Mouse (Mus musculus): ENCODE measurements around the gene Ube2d2b. TPM values are rescaled to one million over a fixed set of nuclear protein-coding genes. Genes with fewer than 3 reads are reported as not detected.
A peak's percentile ranks its signal among the peaks of the same experiment; 100 is the strongest.

The Ube2d2b gene
- total RNA-seq (2021), result not detected

DNA sequence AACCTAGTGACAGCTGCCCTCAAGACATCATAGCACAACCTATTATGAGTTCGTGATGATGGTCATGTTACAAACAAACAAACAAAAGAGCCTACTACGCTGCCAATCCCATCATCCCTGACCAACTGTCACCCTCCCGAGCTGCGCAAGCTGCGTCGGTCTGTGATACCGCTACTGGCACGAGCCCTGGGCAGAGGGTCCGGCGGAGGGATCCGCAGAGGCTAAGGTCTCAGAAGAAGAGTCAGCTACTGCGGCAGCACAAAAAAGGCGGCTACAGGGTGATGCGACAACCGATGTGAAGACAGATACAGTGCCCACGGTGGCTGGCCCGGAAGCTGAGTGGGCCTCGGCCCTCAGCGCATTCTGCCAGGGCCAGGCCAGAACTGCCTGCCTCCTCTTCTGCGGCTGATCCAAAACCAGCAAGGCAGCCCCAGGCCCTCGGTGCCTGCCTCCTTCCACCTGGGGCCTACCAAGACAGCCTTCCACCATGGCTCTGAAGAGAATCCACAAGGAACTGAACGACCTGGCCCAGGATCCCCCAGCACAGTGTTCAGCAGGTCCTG, at the start of gene Ube2d2b:
Gene Ube2d2b, plus strand, starts transcription at position 102 of the 563 bp plus-strand sequence.
- intact Hi-C loops (cut with DNase I), result no loop called here
- no peak for DNase-seq

DNA sequence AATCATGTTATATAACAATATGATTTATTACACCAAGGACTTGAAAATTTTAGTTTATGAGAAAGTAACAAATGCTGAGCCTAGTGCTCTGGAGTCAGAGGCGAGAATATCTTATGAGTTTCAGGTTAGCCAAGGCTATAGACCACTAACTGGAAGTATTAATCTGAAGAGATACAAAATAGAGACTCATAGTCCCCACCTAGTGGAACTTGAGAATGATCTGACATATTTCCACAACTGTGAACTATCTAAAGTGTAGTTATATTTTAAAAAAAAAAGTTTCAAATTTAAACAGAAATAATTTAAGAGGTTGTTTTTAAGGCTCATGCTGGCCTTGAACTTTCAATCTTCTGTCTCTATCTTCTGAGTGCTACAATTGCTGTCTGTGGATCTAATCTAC, 47.5 kb upstream of the Ube2d2b start:
- intact Hi-C loops (cut with DNase I), result no loop called here

DNA sequence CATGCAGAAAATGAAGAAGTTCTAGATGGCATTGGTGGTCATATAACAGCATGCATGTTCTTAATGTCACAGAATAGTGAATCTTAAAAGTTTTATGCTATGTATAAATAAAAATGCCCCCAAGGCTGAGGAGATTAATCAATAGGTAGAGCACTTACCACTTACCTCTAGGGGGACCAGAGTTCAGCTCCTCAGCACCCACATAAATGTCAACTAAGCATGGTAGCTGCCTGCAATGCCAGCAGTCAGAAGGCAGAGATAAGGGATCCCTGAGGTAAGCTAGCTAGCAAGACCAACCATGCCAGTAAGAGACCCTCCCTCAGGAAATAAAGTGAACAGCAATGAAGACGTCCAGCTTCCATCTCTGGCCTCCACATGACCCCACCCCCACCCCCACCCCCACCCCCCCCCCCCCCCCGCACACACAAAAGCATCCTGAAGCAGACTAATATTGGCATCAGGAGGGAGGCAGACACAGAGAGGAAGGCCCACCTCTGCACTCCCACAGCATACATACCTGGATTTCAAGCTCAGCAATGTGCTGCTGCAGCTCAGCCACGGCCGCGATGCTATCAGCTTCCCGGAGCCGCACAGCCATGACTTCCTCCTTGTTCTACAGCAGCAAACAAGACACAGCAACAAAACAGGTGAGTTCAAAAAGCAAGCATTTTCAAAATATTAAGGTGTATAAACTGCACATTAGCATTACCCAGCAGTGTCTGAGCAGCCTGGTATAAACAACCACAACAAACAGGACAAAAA, 42.0 kb upstream of the Ube2d2b start:
- no peak for DNase-seq
- intact Hi-C loops (cut with DNase I), result no loop called here

More for the DNA sequence above, 47.5 kb upstream of the Ube2d2b start:
- DNase-seq, result no peak

GRCm38 (mm10) chr5:107789492-107789891, 40.4 kb upstream of the Ube2d2b start:
- intact Hi-C loops (cut with DNase I), result no loop called here
- DNase-seq, result peak; percentile 23

- DNase-seq, result no peak
- intact Hi-C loops (cut with DNase I), result no loop called here
These were observed 37.9 kb upstream of the Ube2d2b start for GRCm38 (mm10) chr5:107791966-107792365.

DNA sequence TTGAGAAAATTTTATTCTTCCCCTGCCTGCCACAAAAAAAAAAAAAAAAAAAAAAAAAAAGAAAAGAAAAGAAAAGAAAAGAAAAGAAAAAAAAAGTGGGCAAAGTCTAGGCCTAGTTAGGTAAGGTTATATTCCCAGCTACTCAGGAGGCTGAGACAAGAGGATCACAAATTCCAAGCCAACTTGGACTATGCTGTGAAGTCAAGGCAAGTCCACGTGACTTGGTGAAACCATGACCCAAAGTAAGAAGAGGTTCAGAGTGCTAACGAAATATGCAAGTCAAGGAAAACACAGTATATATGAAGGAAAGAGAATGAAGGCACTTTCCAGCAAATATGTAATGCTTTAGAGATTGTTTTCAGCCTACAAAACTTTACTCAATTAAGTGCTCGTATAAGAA, 37.4 kb upstream of the Ube2d2b start:
- intact Hi-C loops (cut with DNase I), result no loop called here
- DNase-seq, result no peak

- intact Hi-C loops (cut with DNase I), result no loop called here
- no peak for DNase-seq
These were observed 36.6 kb upstream of the Ube2d2b start for GRCm38 (mm10) chr5:107793258-107793657.

DNA sequence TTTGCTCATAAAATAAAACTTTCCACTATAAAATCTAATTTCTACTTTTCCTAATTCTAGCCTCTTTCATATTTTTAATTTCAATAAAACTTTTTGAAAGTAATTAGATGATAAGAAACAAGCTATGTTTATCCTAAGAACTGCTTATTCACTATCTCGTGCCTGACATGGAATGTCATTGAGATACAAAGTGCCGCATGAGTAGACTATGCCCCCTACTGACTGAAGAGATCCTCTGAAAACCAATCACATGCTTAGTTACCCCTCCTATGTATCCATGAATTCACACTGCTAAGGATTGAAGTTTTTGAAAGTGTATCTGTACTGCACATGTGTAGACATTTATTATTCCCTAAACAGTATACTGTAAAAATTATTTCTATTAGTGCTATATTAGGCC, 36.0 kb upstream of the Ube2d2b start:
- DNase-seq, result no peak
- intact Hi-C loops (cut with DNase I), result no loop called here

GRCm38 (mm10) chr5:107798290-107798689, 31.6 kb upstream of the Ube2d2b start:
- intact Hi-C loops (cut with DNase I), result no loop called here

GRCm38 (mm10) chr5:107801234-107801633, 28.7 kb upstream of the Ube2d2b start:
- intact Hi-C loops (cut with DNase I), result no loop called here
- no peak for DNase-seq

More at GRCm38 (mm10) chr5:107798290-107798689, 31.6 kb upstream of the Ube2d2b start:
- no peak for DNase-seq

- no peak for DNase-seq
- intact Hi-C loops (cut with DNase I), result no loop called here
These were observed 27.3 kb upstream of the Ube2d2b start for GRCm38 (mm10) chr5:107802621-107803020.

- intact Hi-C loops (cut with DNase I), result no loop called here
- DNase-seq, result peak; percentile 16
These were observed 22.4 kb upstream of the Ube2d2b start for GRCm38 (mm10) chr5:107807496-107807895.

- no peak for DNase-seq
- intact Hi-C loops (cut with DNase I), result no loop called here
These were observed 15.2 kb upstream of the Ube2d2b start for GRCm38 (mm10) chr5:107814651-107815050.

GRCm38 (mm10) chr5:107822521-107822920, 7.4 kb upstream of the Ube2d2b start:
- intact Hi-C loops (cut with DNase I), result no loop called here

GRCm38 (mm10) chr5:107831351-107831750, 1.5 kb downstream of the Ube2d2b start:
- intact Hi-C loops (cut with DNase I), result no loop called here

More at GRCm38 (mm10) chr5:107822521-107822920, 7.4 kb upstream of the Ube2d2b start:
- no peak for DNase-seq

GRCm38 (mm10) chr5:107834287-107834686, 4.4 kb downstream of the Ube2d2b start:
- no peak for DNase-seq
- intact Hi-C loops (cut with DNase I), result no loop called here

More at GRCm38 (mm10) chr5:107831351-107831750, 1.5 kb downstream of the Ube2d2b start:
- no peak for DNase-seq

GRCm38 (mm10) chr5:107838891-107839644, 9.2 kb downstream of the Ube2d2b start:
- intact Hi-C loops (cut with DNase I), result no loop called here
- no peak for DNase-seq

DNA sequence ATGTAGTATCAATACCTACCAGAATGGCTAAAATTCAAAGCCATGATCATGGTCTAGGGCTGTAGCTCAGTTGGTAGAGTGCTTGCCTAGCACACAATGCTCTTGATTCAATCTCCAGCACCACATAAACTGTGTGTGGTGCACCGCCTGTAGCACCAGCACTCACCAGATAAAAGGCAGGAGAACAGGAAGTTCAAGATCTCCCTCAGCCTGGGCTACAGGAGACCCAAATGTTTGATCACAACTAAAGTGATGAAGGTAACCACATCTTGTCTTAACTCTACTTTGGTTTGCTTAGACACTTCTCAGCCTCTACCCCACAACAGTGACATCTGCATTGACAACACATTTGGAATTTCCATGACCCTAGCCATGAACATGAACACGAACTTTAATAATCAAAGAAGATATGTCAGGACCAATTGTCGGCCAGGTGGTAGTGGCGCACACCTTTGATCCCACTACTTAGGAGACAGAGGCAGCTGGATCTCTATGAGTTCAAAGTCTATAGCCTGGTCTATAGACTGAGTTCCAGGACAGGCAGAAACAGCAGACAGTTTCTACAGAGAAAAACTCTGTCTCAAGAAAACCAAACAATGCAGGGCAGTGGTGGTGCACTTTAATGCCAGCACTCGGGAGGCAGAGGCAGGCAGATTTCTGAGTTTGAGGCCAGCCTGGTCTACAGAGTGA, 10.8 kb downstream of the Ube2d2b start:
- intact Hi-C loops (cut with DNase I), result no loop called here
- DNase-seq, result no peak

- intact Hi-C loops (cut with DNase I), result no loop called here
- peak; percentile 73 for DNase-seq
These were observed 17.4 kb downstream of the Ube2d2b start for GRCm38 (mm10) chr5:107847349-107847748.

- intact Hi-C loops (cut with DNase I), result no loop called here
- DNase-seq, result no peak
These were observed 17.9 kb downstream of the Ube2d2b start for GRCm38 (mm10) chr5:107847817-107848216.

- intact Hi-C loops (cut with DNase I), result no loop called here
- DNase-seq, result no peak
These were observed 19.1 kb downstream of the Ube2d2b start for GRCm38 (mm10) chr5:107848964-107849363.

All from left cerebral cortex, postnatal 4 days (tissue).